Mouse (Mus musculus): ENCODE measurements around the gene Bcor.

DNA sequence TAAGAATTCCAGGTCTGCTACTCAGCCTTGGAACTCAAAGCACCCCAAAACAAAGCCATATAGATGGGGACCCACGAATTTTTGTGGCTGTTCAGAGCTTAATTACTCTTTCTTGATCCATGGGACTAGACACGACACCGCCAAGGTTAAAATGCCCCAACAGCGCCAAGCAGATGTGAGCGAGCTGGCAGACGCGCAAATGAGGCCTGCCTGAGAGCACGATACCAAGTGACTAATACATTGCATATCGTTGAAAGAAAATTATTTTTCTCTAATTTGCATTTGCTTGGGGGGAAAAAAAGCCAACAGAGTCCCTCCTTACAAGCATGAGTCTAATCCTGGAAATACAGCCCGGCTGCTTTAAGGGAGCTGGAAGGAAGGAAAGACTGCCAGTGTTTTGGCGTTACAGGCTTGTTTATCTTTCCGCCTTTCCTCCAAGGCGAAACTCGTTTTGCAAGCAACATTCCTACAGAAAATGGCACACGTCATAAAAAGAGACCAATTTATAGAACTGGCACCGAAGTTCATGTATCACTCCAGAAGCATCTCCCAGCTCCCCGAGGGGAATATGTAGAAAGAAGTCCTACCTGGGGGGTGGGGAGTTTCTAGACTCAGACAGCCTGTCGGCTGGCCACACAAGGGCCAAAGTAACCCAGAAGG, 92.2 kb downstream of the Bcor start:
- no peak for TF ChIP-seq POLR2A (IDR thresholded peaks at IDR 0.05; ENCODE audit: insufficient read length, low read depth)
- TF ChIP-seq MYOD1 (IDR thresholded peaks at IDR 0.05; ENCODE audit: control insufficient read depth in 1 of 3, insufficient read length in 2 of 3, low read depth in 2 of 3) = no peak
- TF ChIP-seq MAX (IDR thresholded peaks at IDR 0.05; ENCODE audit: low read depth) = no peak
- TF ChIP-seq TCF12 (IDR thresholded peaks at IDR 0.05; ENCODE audit: insufficient read depth, poor library complexity, severe bottlenecking) = no peak
- no peak for TF ChIP-seq E2F4 (IDR thresholded peaks at IDR 0.05; ENCODE audit: insufficient read depth)
- TF ChIP-seq TCF3 (IDR thresholded peaks at IDR 0.05; ENCODE audit: insufficient read length, low read depth) = no peak
- TF ChIP-seq USF1 (IDR thresholded peaks at IDR 0.05; ENCODE audit: low read depth) = no peak
- TF ChIP-seq POLR2AphosphoS2 (IDR thresholded peaks at IDR 0.05; ENCODE audit: insufficient read length, low read depth) = no peak

Data from myocyte (in vitro differentiated cells).